Mouse (Mus musculus) limb, embryonic 13.5 days (tissue): ENCODE measurements around the gene Wsb2. TPM values are rescaled to one million over a fixed set of nuclear protein-coding genes. Genes with fewer than 3 reads are reported as not detected.

Source experiments
- ATAC-seq: fragments of 200-750 bp; cut with Nextera tagmentation; 2 replicates; pipeline ENCODE4 v1.8.0; 2017; ENCODE audit warnings: low read depth, moderate number of reproducible peaks, moderate TSS enrichment; ENCODE audit not compliant: low FRiP score
- H3K27ac ChIP-seq: fragments of 300-500 bp; sonication (generic); 2 replicates; pipeline ENCODE4 v1.5.1; 2015; ENCODE audit warnings: inconsistent platforms, mild to moderate bottlenecking, moderate library complexity
- H3K27me3 ChIP-seq: fragments of 300-500 bp; sonication (generic); 2 replicates; pipeline ENCODE4 v1.6.1; 2015; ENCODE audit warnings: mild to moderate bottlenecking, inconsistent platforms
- H3K36me3 ChIP-seq: fragments of 300-500 bp; sonication (generic); 2 replicates; pipeline ENCODE4 v1.6.1; 2015; ENCODE audit warnings: inconsistent platforms, mild to moderate bottlenecking, moderate library complexity
- H3K4me1 ChIP-seq: fragments of 300-500 bp; sonication (generic); 2 replicates; pipeline ENCODE4 v1.6.1; 2015; ENCODE audit warnings: inconsistent platforms
- H3K4me2 ChIP-seq: fragments of 300-500 bp; sonication (generic); replicated peaks from 2 replicates; pipeline ENCODE4 v1.6.1; 2015; ENCODE audit warnings: inconsistent platforms, mild to moderate bottlenecking, moderate library complexity
- H3K4me3 ChIP-seq: fragments of 300-500 bp; sonication (generic); 2 replicates; pipeline ENCODE4 v1.5.1; 2015; ENCODE audit warnings: moderate library complexity, mild to moderate bottlenecking, inconsistent platforms
- H3K9ac ChIP-seq: fragments of 300-500 bp; sonication (generic); 2 replicates; pipeline ENCODE4 v1.6.1; 2015; ENCODE audit warnings: mild to moderate bottlenecking, inconsistent platforms
- H3K9me3 ChIP-seq: fragments of 300-500 bp; sonication (generic); 2 replicates; pipeline ENCODE4 v1.6.1; 2016; ENCODE audit warnings: inconsistent platforms
- WGBS: fragments of 180-500 bp; shearing (Covaris S2); methylation state at CpG from one replicate; pipeline ENCODE4 v1.1.7; 2015; 5-methylcytosine and 5-hydroxymethylcytosine counted together
- polyA plus RNA-seq: library from polyadenylated mRNA; unstranded; fragments of >200 nt; fragmentation: Nextera tagmentation; extraction: Ambion mirVana; gene quantifications from 2 replicates; pipeline ENCODE4 v1.2.1, GENCODE M21; 2015

The Wsb2 gene
- polyA plus RNA-seq = 54.9 and 55.2 TPM in 2 replicates

DNA sequence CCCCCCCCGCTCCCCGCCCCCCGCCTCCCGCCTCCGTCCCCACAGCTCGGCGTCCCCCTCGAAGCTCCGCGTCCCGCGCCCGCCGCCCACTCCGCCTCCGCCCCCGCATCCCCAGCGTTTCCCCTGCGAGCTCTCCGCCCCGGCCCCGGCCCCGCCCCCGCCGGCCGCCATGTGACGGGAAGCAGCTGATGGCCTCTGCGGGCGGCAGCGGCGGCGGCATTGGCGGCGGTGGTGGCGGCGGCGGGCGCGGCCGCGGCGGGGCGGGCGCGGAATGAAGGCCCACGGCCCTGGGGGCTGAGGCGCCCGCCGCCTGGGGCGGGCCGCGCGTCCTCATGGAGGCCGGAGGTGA, at the start of gene Wsb2:
TSS of gene Wsb2 (plus strand) at position 176 of the 349 bp plus-strand sequence.
- Histone ChIP-seq H3K9ac (peak within 1 kb of the TSS; percentile 95), H3K4me1 (peaks cover 44% of the 10 kb centered on the region), H3K27ac (peak within 1 kb of the TSS; percentile 81), H3K4me3 (peak within 1 kb of the TSS; percentile 94), H3K36me3 (no peaks in the 10 kb centered on the region), H3K9me3 (no peaks in the 10 kb centered on the region), H3K27me3 (no peaks in the 10 kb centered on the region), H3K4me2 (peak within 1 kb of the TSS; percentile 90)
- WGBS = 0% methylated on average over 28 of the region's 54 CpGs
- ATAC-seq = peak; percentile 87

- ATAC-seq = no peak
Measured at GRCm38 (mm10) chr5:117307699-117308098, 49.4 kb upstream of the Wsb2 start.

DNA sequence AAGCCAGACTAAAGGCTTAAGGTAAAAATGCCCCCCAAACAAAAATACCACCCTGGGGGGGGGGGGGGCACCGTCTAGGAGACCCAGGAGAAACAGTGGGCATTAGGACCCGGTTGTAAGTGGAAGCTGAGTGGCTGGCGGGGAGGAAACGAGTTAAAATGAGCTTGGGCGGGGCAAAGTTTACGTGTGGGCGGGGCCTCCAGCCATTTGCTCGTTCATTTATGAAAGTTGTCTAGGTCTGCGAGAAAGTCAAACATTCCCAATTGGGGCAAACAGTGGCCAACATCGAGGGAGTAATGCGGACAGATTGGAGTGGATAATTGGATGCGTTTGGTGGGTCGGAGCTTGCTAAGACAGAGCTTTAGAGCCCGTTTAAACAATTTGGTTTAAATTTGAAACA, 43.7 kb upstream of the Wsb2 start:
- no peaks in the 10 kb centered on the region for H3K36me3 ChIP-seq
- H3K4me3 ChIP-seq = peak overlapping the region; percentile 30
- WGBS = 16% methylated on average over 14 of the region's 14 CpGs
- H3K9ac ChIP-seq = no peak overlapping the region
- H3K4me1 ChIP-seq = peaks cover 27% of the 10 kb centered on the region
- H3K27ac ChIP-seq = no peak overlapping the region
- peak overlapping the region; percentile 50 for H3K4me2 ChIP-seq
- no peaks in the 10 kb centered on the region for H3K9me3 ChIP-seq
- ATAC-seq = no peak
- H3K27me3 ChIP-seq = peaks cover 6% of the 10 kb centered on the region; the same call in 1 of the 2 replicates

More at GRCm38 (mm10) chr5:117307699-117308098, 49.4 kb upstream of the Wsb2 start:
- Histone ChIP-seq H3K4me1 (peaks cover 8% of the 10 kb centered on the region; the same call in 1 of the 2 replicates), H3K36me3 (no peaks in the 10 kb centered on the region), H3K4me2 (no peak overlapping the region), H3K9ac (no peak overlapping the region), H3K9me3 (no peaks in the 10 kb centered on the region), H3K27ac (no peak overlapping the region), H3K27me3 (no peaks in the 10 kb centered on the region), H3K4me3 (no peak overlapping the region)
- WGBS = 38% methylated on average over 11 of the region's 11 CpGs

DNA sequence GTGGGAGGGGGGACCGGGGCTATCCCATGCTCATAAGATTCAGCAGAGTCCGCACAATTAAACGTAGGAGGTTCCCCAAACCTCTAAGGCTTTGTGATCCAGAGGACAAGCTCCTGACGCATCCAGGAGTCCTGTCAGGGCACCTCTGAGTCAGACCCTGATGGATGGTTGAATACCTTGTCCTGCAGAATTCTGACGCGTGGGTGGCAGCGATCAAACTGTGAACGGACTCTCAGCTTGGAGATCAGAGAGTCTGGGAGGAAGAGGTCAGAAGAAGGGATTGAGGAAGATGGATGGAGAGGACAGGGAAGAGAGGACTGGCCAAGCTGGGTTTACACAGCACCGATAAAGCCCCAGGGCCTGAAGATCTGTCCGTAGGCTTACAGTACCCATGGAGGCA, 43.2 kb upstream of the Wsb2 start:
- peaks cover 27% of the 10 kb centered on the region for H3K4me1 ChIP-seq
- 27% methylated on average over 10 of the region's 10 CpGs for WGBS
- H3K9ac ChIP-seq = no peak overlapping the region

DNA sequence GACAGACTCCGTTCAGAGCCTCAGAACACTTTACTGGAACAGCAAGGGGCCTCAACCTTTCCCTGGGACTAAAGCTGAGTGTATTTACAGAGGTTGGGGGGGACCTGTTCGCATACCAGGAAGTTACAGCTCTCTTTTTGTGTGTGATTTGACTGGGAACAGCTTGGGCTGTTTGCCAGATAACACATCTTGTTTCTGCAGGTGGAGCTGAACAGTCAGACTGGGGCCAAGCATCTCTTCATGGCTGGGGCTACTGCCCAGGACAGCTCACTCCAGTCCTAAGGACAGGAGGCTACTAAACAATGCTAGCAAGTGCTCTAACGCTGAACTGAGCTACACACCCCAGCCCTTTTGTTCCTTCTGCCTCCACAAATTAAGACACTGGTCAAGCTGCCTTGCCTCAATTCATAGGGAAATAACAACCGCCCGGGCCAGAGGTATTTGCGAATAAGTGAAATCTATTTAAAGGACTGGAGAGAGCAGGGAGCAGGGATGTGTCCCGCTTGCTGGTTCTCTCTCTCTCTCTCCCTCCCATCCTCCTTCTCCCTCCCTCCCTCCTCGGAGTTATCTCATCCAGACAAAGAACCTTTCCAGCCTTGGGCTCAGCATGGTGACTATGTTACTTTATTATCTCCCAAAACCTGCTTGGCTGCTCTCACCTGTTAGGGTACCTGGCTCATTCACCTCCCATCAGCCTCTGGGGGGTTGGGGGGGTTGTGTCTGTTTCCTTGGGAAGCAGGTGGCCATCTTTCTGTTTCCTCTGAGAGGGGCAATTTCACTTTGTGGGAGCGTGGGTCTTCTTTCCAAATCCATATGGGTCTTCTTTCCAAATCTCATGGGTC, 42.3 kb upstream of the Wsb2 start:
- WGBS = 25% methylated on average over 9 of the region's 9 CpGs
- H3K4me2 ChIP-seq = peak overlapping the region; percentile 50
- ATAC-seq = peak; percentile 46; the same call in 1 of the 2 replicates

More for the DNA sequence above, 43.2 kb upstream of the Wsb2 start:
- no peaks in the 10 kb centered on the region for H3K9me3 ChIP-seq
- no peak for ATAC-seq
- H3K36me3 ChIP-seq = no peaks in the 10 kb centered on the region
- H3K27me3 ChIP-seq = peaks cover 6% of the 10 kb centered on the region; the same call in 1 of the 2 replicates
- peak overlapping the region; percentile 30 for H3K4me3 ChIP-seq
- H3K27ac ChIP-seq = peak overlapping the region; percentile 44; the same call in 1 of the 2 replicates
- H3K4me2 ChIP-seq = peak overlapping the region; percentile 50

GRCm38 (mm10) chr5:117318741-117319629, 38.1 kb upstream of the Wsb2 start, which contains the start of gene Vsig10:
Gene Vsig10 (plus strand): TSS chr5:117319083.
- peak within 1 kb of the TSS; percentile 96 for H3K4me2 ChIP-seq
- H3K36me3 ChIP-seq = no peaks in the 10 kb centered on the region
- H3K27ac ChIP-seq = peak within 1 kb of the TSS; percentile 52; the same call in 1 of the 2 replicates
- ATAC-seq = peak; percentile 37
- H3K9ac ChIP-seq = peak within 1 kb of the TSS; percentile 84
- H3K9me3 ChIP-seq = no peaks in the 10 kb centered on the region
- H3K27me3 ChIP-seq = peaks cover 22% of the 10 kb centered on the region
- peaks cover 16% of the 10 kb centered on the region for H3K4me1 ChIP-seq
- peak within 1 kb of the TSS; percentile 78 for H3K4me3 ChIP-seq
- under 1% methylated on average over 79 of the region's 81 CpGs for WGBS

More for the DNA sequence above, 42.3 kb upstream of the Wsb2 start:
- no peak overlapping the region for H3K4me3 ChIP-seq
- H3K4me1 ChIP-seq = peaks cover 26% of the 10 kb centered on the region
- no peaks in the 10 kb centered on the region for H3K36me3 ChIP-seq
- peak overlapping the region; percentile 44; the same call in 1 of the 2 replicates for H3K27ac ChIP-seq
- H3K9me3 ChIP-seq = no peaks in the 10 kb centered on the region
- no peak overlapping the region for H3K9ac ChIP-seq
- peaks cover 6% of the 10 kb centered on the region; the same call in 1 of the 2 replicates for H3K27me3 ChIP-seq

- Histone ChIP-seq H3K9me3 (no peaks in the 10 kb centered on the region), H3K27ac (no peak overlapping the region), H3K4me3 (no peak overlapping the region), H3K4me1 (peaks cover 4% of the 10 kb centered on the region; the same call in 1 of the 2 replicates), H3K4me2 (no peak overlapping the region), H3K36me3 (0 out of 2 replicates have a peak, but pooled peaks cover 2% of the 10 kb centered on the region), H3K27me3 (peaks cover 15% of the 10 kb centered on the region), H3K9ac (no peak overlapping the region)
- ATAC-seq = no peak
- 81% methylated on average over 9 of the region's 9 CpGs for WGBS
Measured at GRCm38 (mm10) chr5:117323751-117324150, 33.4 kb upstream of the Wsb2 start.

- no peak for ATAC-seq
- Histone ChIP-seq H3K27ac (no peak overlapping the region), H3K4me3 (no peak overlapping the region), H3K27me3 (no peaks in the 10 kb centered on the region; the same call in 1 of the 2 replicates), H3K9ac (no peak overlapping the region), H3K4me1 (no peaks in the 10 kb centered on the region), H3K4me2 (no peak overlapping the region), H3K9me3 (no peaks in the 10 kb centered on the region), H3K36me3 (0 out of 2 replicates have a peak, but pooled peaks cover 2% of the 10 kb centered on the region)
- WGBS = 82% methylated on average over 6 of the region's 6 CpGs
Measured at GRCm38 (mm10) chr5:117326408-117326807, 30.7 kb upstream of the Wsb2 start.

GRCm38 (mm10) chr5:117330457-117330856, 26.6 kb upstream of the Wsb2 start:
- Histone ChIP-seq H3K36me3 (peaks cover 6% of the 10 kb centered on the region; the same call in 1 of the 2 replicates), H3K9ac (no peak overlapping the region), H3K9me3 (no peaks in the 10 kb centered on the region), H3K27me3 (no peaks in the 10 kb centered on the region; the same call in 1 of the 2 replicates), H3K4me3 (no peak overlapping the region), H3K4me1 (no peaks in the 10 kb centered on the region), H3K27ac (no peak overlapping the region), H3K4me2 (no peak overlapping the region)
- ATAC-seq = no peak
- 85% methylated on average over 7 of the region's 7 CpGs for WGBS

- no peaks in the 10 kb centered on the region for H3K27me3 ChIP-seq
- H3K9ac ChIP-seq = no peak overlapping the region
- H3K4me1 ChIP-seq = no peaks in the 10 kb centered on the region
- H3K4me3 ChIP-seq = no peak overlapping the region
- H3K9me3 ChIP-seq = no peaks in the 10 kb centered on the region
- peaks cover 14% of the 10 kb centered on the region for H3K36me3 ChIP-seq
- no peak overlapping the region for H3K4me2 ChIP-seq
- WGBS = 85% methylated on average over 10 of the region's 10 CpGs
- no peak overlapping the region for H3K27ac ChIP-seq
- ATAC-seq = no peak
Measured at GRCm38 (mm10) chr5:117337999-117338398, 19.1 kb upstream of the Wsb2 start.

GRCm38 (mm10) chr5:117338503-117338902, 18.6 kb upstream of the Wsb2 start:
- H3K27ac ChIP-seq = no peak overlapping the region
- ATAC-seq = no peak
- no peak overlapping the region for H3K4me2 ChIP-seq
- peaks cover 14% of the 10 kb centered on the region for H3K36me3 ChIP-seq
- H3K4me3 ChIP-seq = no peak overlapping the region
- H3K9ac ChIP-seq = no peak overlapping the region
- WGBS = 85% methylated on average over 8 of the region's 8 CpGs
- no peaks in the 10 kb centered on the region for H3K4me1 ChIP-seq
- no peaks in the 10 kb centered on the region for H3K27me3 ChIP-seq
- no peaks in the 10 kb centered on the region for H3K9me3 ChIP-seq
